In the genomic region with DNA sequence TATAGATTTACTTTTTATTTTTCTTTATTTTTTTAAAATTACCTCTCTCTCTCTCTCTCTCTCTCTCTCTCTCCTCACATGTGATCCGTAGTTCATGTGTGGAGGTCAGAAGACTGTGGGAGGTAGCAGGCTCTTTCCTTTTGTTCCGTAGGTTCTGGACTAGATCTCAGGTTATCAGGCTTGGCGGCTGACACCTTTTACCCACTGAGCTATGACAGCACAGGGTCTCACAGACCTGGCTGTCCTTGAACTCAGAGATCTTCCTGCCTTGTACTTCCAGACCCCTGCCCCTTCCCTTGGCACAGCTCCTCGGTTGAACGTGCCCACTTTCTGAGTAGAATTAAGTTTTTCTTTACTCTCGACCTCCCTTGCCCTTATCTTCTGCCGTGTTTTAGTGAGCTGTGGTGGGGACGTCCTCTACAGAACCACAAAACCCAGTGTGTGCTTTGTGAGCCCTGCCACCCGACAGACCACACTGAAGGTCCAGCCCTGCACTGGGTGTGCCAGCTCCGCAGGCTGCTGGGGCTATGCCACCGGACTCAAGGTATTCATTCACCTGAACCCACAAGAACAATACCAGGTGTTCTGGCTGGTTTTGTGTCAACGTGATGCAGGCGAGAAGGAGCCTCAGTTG, we compare ENCODE assay signal across 8 mouse cellular contexts. TPM values are rescaled to one million over a fixed set of nuclear protein-coding genes. Genes with fewer than 3 reads are reported as not detected.
DNase-seq lines count a peak whose midpoint lies in the region; ATAC-seq and TF ChIP-seq lines count a peak whose summit lies in the region.

No protein-coding gene starts in this region.

- H3K36me3 ChIP-seq in heart, adult 2 months (ENCODE audit: control insufficient read depth, insufficient read depth, low read length) = no peaks in the 10 kb centered on the region
- no peaks in the 10 kb centered on the region for H3K36me3 ChIP-seq in forebrain, postnatal 0 days (ENCODE audit: insufficient read depth)
- no peaks in the 10 kb centered on the region for H3K36me3 ChIP-seq in liver, embryonic 14.5 days (replicated peaks; ENCODE audit: control insufficient read depth, insufficient read depth, low read depth)

- 0 out of 2 replicates have a peak, but pooled peaks have one; percentile 9 for ATAC-seq in forebrain, postnatal 0 days
- no peak for ATAC-seq in liver, embryonic 14.5 days (ENCODE audit: insufficient read depth)

- no peak for TF ChIP-seq EP300 in heart, adult 2 months (IDR thresholded peaks at IDR 0.05; ENCODE audit: insufficient read depth, low read depth, low read length)
- no peak for TF ChIP-seq EP300 in liver, embryonic 14.5 days (IDR thresholded peaks at IDR 0.05; ENCODE audit: low read depth)

- no peaks in the 10 kb centered on the region for H3K27me3 ChIP-seq in heart, adult 2 months (ENCODE audit: control insufficient read depth, insufficient read depth, low read length)
- no peaks in the 10 kb centered on the region for H3K27me3 ChIP-seq in forebrain, postnatal 0 days (ENCODE audit: insufficient read depth, low read length)
- H3K27me3 ChIP-seq in liver, embryonic 14.5 days (ENCODE audit: control insufficient read depth, insufficient read depth, low read length) = no peaks in the 10 kb centered on the region

- H3K9ac ChIP-seq in heart, adult 2 months (ENCODE audit: low read depth, low read length) = 0 out of 2 replicates have a peak overlapping the region, but pooled peaks have one; percentile 6
- 0 out of 2 replicates have a peak overlapping the region, but pooled peaks have one; percentile 35 for H3K9ac ChIP-seq in forebrain, postnatal 0 days
- H3K9ac ChIP-seq in liver, embryonic 14.5 days (replicated peaks) = no peak overlapping the region

- peak overlapping the region; percentile 43 for H3K4me2 ChIP-seq in forebrain, postnatal 0 days (ENCODE audit: low read depth)
- peak overlapping the region; percentile 35 for H3K4me2 ChIP-seq in liver, embryonic 14.5 days (ENCODE audit: low read depth)

- H3K27ac ChIP-seq in heart, adult 2 months = peak overlapping the region; percentile 52
- H3K27ac ChIP-seq in forebrain, postnatal 0 days (ENCODE audit: low read depth, low read length) = no peak overlapping the region
- H3K27ac ChIP-seq in liver, embryonic 14.5 days = no peak overlapping the region

- no peak for TF ChIP-seq CTCF in heart, adult 2 months (IDR thresholded peaks at IDR 0.05)
- no peak for TF ChIP-seq CTCF in forebrain, postnatal 0 days (IDR thresholded peaks at IDR 0.05; ENCODE audit: low read depth)
- TF ChIP-seq CTCF in liver, embryonic 14.5 days (IDR thresholded peaks at IDR 0.05; ENCODE audit: low read depth) = no peak

- TF ChIP-seq POLR2A in heart, adult 2 months (IDR thresholded peaks at IDR 0.05; ENCODE audit: insufficient read depth, low read depth, low read length) = no peak

- H3K79me2 ChIP-seq in heart, adult 2 months (replicated peaks; ENCODE audit: control insufficient read depth, insufficient read depth, low read length) = no peaks in the 10 kb centered on the region

- H3K9me3 ChIP-seq in forebrain, postnatal 0 days (ENCODE audit: low read length) = no peaks in the 10 kb centered on the region
- H3K9me3 ChIP-seq in liver, embryonic 14.5 days (ENCODE audit: control insufficient read depth, low read length) = no peaks in the 10 kb centered on the region

- peaks cover 22% of the 10 kb centered on the region for H3K4me1 ChIP-seq in heart, adult 2 months (ENCODE audit: control insufficient read depth, insufficient read depth, low read length)
- peaks cover 8% of the 10 kb centered on the region; the same call in 1 of the 2 replicates for H3K4me1 ChIP-seq in forebrain, postnatal 0 days (ENCODE audit: insufficient read depth)
- H3K4me1 ChIP-seq in liver, embryonic 14.5 days (replicated peaks; ENCODE audit: control insufficient read depth in 2 of 2, insufficient read depth in 2 of 2, low read length in 1 of 2) = peaks cover 0 to 23% of the 10 kb centered on the region in 2 experiments; a peak in 2 of 4 replicates

- intact Hi-C loops in heart, adult 2 months (cut with DNase I) = no loop called here
- intact Hi-C loops in heart, postnatal 36 days (cut with DNase I) = no loop called here

- no peak overlapping the region for H3K4me3 ChIP-seq in heart, adult 2 months
- peak overlapping the region; percentile 30 for H3K4me3 ChIP-seq in forebrain, postnatal 0 days (ENCODE audit: low read depth, low read length)
- peak overlapping the region; percentile 3 to 35 for H3K4me3 ChIP-seq in liver, embryonic 14.5 days (ENCODE audit: insufficient read depth in 1 of 2, low read depth in 2 of 2, low read length in 2 of 2)

- 59% methylated on average over 13 of the region's 13 CpGs for WGBS in heart, adult 2 months
- 51% methylated on average over 13 of the region's 13 CpGs for WGBS in forebrain, postnatal 0 days
- WGBS in liver, embryonic 14.5 days (ENCODE audit: insufficient replicate concordance) = 15% methylated on average over 13 of the region's 13 CpGs

- DNase-seq in heart, adult 2 months = no peak
- no peak for DNase-seq in heart, postnatal 36 days
- peak; percentile 59 for DNase-seq in 416B (ENCODE audit: low read depth)
- no peak for DNase-seq in forebrain, postnatal 0 days
- no peak for DNase-seq in liver, embryonic 14.5 days (ENCODE audit: low read depth in 3 of 3, low spot score in 3 of 3)
- DNase-seq in thymus, postnatal 25 days = no peak
- DNase-seq in embryo, embryonic 10 days (ENCODE audit: low spot score) = no peak
- DNase-seq in cerebellum, adult 9-11 months = no peak

RNA-seq across cellular contexts. Expression of a gene that starts 23.4 kb away (rescaled TPM):
- 1 to 10 TPM in 1 of 2 experiments, under 1 TPM in 1; 0.70 to 1.1 TPM for total RNA-seq in heart, adult 2 months (2021)
- 2.5 and 6.3 TPM in 2 replicates for polyA plus RNA-seq in heart, adult 2 months (2012; rRNA removed)
- total RNA-seq in heart, postnatal 36 days (2021) = 1 to 10 TPM in 1 of 2 experiments, under 1 TPM in 1; 0.94 to 1.4 TPM
- 0.54 and 1.00 TPM in 2 replicates for total RNA-seq in forebrain, postnatal 0 days (2014; rRNA removed)
- 0.30 and 0.77 TPM in 2 replicates for polyA plus RNA-seq in forebrain, postnatal 0 days (2015; fragmentation: Nextera tagmentation; extraction: Ambion mirVana)
- polyA plus RNA-seq in liver, embryonic 14.5 days (2012; rRNA removed) = 0.10 and 0.11 TPM in 2 replicates
- 0.18 and 0.35 TPM in 2 replicates for polyA plus RNA-seq in liver, embryonic 14.5 days (2014; fragmentation: Nextera tagmentation; extraction: Ambion mirVana)

RNA-seq across cellular contexts. Expression of a gene that starts 32.3 kb away (rescaled TPM):
- 10 to 100 TPM; 21.2 to 22.4 TPM for total RNA-seq in heart, adult 2 months (2021)
- polyA plus RNA-seq in heart, adult 2 months (2012; rRNA removed) = 26.4 and 29.3 TPM in 2 replicates
- total RNA-seq in heart, postnatal 36 days (2021) = 10 to 100 TPM; 23.7 to 23.9 TPM
- 56.3 and 60.0 TPM in 2 replicates for total RNA-seq in forebrain, postnatal 0 days (2014; rRNA removed)
- 81.3 and 94.4 TPM in 2 replicates for polyA plus RNA-seq in forebrain, postnatal 0 days (2015; fragmentation: Nextera tagmentation; extraction: Ambion mirVana)
- polyA plus RNA-seq in liver, embryonic 14.5 days (2012; rRNA removed) = 13.1 and 17.2 TPM in 2 replicates
- polyA plus RNA-seq in liver, embryonic 14.5 days (2014; fragmentation: Nextera tagmentation; extraction: Ambion mirVana) = 21.3 and 23.7 TPM in 2 replicates

RNA-seq across cellular contexts. Expression of a gene that starts 53.6 kb away (rescaled TPM):
- 1 to 10 TPM; 2.2 to 2.8 TPM for total RNA-seq in heart, adult 2 months (2021)
- 2.0 and 3.2 TPM in 2 replicates for polyA plus RNA-seq in heart, adult 2 months (2012; rRNA removed)
- total RNA-seq in heart, postnatal 36 days (2021) = 1 to 10 TPM; 2.0 to 2.1 TPM
- 0.29 TPM in 1 of 2 replicates, not detected in the other for total RNA-seq in forebrain, postnatal 0 days (2014; rRNA removed)
- 0.16 and 0.23 TPM in 2 replicates for polyA plus RNA-seq in forebrain, postnatal 0 days (2015; fragmentation: Nextera tagmentation; extraction: Ambion mirVana)
- polyA plus RNA-seq in liver, embryonic 14.5 days (2012; rRNA removed) = 0.15 and 0.19 TPM in 2 replicates
- polyA plus RNA-seq in liver, embryonic 14.5 days (2014; fragmentation: Nextera tagmentation; extraction: Ambion mirVana) = 0.27 TPM in 2 replicates
